Mouse (Mus musculus) kidney, adult 2 months (tissue): ENCODE measurements at regions not wholly inside any gene's neighbourhood (a gene's known extent, or its start where the extent isn't known, plus 50 kb on each side); places are given as distances from the start of the nearest gene placed in this dataset.

ENCODE experiments used
- DNase-seq: peaks from one replicate; pipeline ENCODE4 v3.0.0; 2021
- H3K27ac ChIP-seq: fragments of 200-500 bp; 2 replicates; pipeline ENCODE4 v1.5.1; 2012; ENCODE audit warnings: low read depth, low read length, control low read depth, inconsistent platforms; ENCODE audit not compliant: insufficient read depth
- H3K27me3 ChIP-seq: fragments of 200-500 bp; replicated peaks from 2 replicates; pipeline ENCODE4 v1.6.1; 2012; ENCODE audit warnings: mild to moderate bottlenecking, moderate library complexity, low read length, inconsistent platforms; ENCODE audit not compliant: control insufficient read depth, insufficient read depth
- H3K36me3 ChIP-seq: fragments of 200-500 bp; 2 replicates; pipeline ENCODE4 v1.6.1; 2012; ENCODE audit warnings: mild to moderate bottlenecking, moderate library complexity, low read length, inconsistent platforms; ENCODE audit not compliant: control insufficient read depth, insufficient read depth
- H3K4me1 ChIP-seq: fragments of 200-500 bp; 2 replicates; pipeline ENCODE4 v1.6.1; 2011; ENCODE audit warnings: low read length; ENCODE audit not compliant: control insufficient read depth, insufficient read depth
- H3K4me3 ChIP-seq: fragments of 200-500 bp; 2 replicates; pipeline ENCODE4 v1.5.1; 2011; ENCODE audit warnings: mild to moderate bottlenecking, low read depth, low read length, control low read depth; ENCODE audit not compliant: insufficient read depth
- CTCF ChIP-seq: fragments of 200-500 bp; conservative IDR thresholded peaks from 2 replicates; pipeline ENCODE4 v1.5.1; 2011; ENCODE audit warnings: low read depth, mild to moderate bottlenecking, control low read depth, low read length, moderate library complexity, mixed read lengths; ENCODE audit not compliant: insufficient read depth, insufficient read length
- POLR2A ChIP-seq: fragments of 200-500 bp; IDR thresholded peaks from one replicate; pipeline ENCODE4 v1.6.1; 2011; ENCODE audit warnings: low read depth, low read length, control low read depth
- WGBS: fragments of 180-500 bp; shearing (Covaris S2); methylation state at CpG from one replicate; pipeline ENCODE4 v1.1.7; 2018; 5-methylcytosine and 5-hydroxymethylcytosine counted together

- H3K4me3 ChIP-seq, result no peak overlapping the region
- no peaks in the 10 kb centered on the region for H3K27me3 ChIP-seq
- 58% methylated on average over 2 of the region's 2 CpGs for WGBS
- H3K27ac ChIP-seq, result no peak overlapping the region
- TF ChIP-seq CTCF, result no peak; the same call in 1 of the 2 replicates
- no peak for TF ChIP-seq POLR2A
- H3K4me1 ChIP-seq, result no peaks in the 10 kb centered on the region
- H3K36me3 ChIP-seq, result no peaks in the 10 kb centered on the region
- peak; percentile 5 for DNase-seq
Measured at GRCm38 (mm10) chr4:73111311-73111710, 258.9 kb upstream of the Aldoart1 start.
